Mouse (Mus musculus) stomach, embryonic 16.5 days (tissue): ENCODE measurements around the gene Ifnk. TPM values are rescaled to one million over a fixed set of nuclear protein-coding genes. Genes with fewer than 3 reads are reported as not detected.

Experiments used
- ATAC-seq: fragments of 200-750 bp; cut with Nextera tagmentation; 2 replicates; pipeline ENCODE4 v1.8.0; 2017; ENCODE audit warnings: moderate number of reproducible peaks, moderate TSS enrichment; ENCODE audit not compliant: insufficient read depth, low FRiP score
- H3K27ac ChIP-seq: fragments of 300-500 bp; sonication (generic); 2 replicates; pipeline ENCODE4 v1.5.1; 2014; ENCODE audit warnings: low read length
- H3K27me3 ChIP-seq: fragments of 300-500 bp; sonication (generic); 2 replicates; pipeline ENCODE4 v1.6.1; 2014; ENCODE audit warnings: low read length, control low read depth, mixed read lengths; ENCODE audit not compliant: control insufficient read depth, insufficient read depth
- H3K36me3 ChIP-seq: fragments of 300-500 bp; sonication (generic); 2 replicates; pipeline ENCODE4 v1.6.1; 2014; ENCODE audit warnings: low read length; ENCODE audit not compliant: control insufficient read depth, insufficient read depth
- H3K4me1 ChIP-seq: fragments of 300-500 bp; sonication (generic); 2 replicates; pipeline ENCODE4 v1.6.1; 2014; ENCODE audit warnings: low read length, control low read depth, mixed read lengths; ENCODE audit not compliant: control insufficient read depth, insufficient read depth
- H3K4me2 ChIP-seq: fragments of 300-500 bp; sonication (generic); 2 replicates; pipeline ENCODE4 v1.6.1; 2014; ENCODE audit warnings: low read depth, low read length, mixed read lengths
- H3K4me3 ChIP-seq: fragments of 300-500 bp; sonication (generic); replicated peaks from 2 replicates; pipeline ENCODE4 v1.5.1; 2014; ENCODE audit warnings: mild to moderate bottlenecking, low read length
- H3K9ac ChIP-seq: fragments of 300-500 bp; sonication (generic); 2 replicates; pipeline ENCODE4 v1.6.1; 2014; ENCODE audit warnings: low read length
- H3K9me3 ChIP-seq: fragments of 300-500 bp; sonication (generic); replicated peaks from 2 replicates; pipeline ENCODE4 v1.6.1; 2016; ENCODE audit warnings: low read length, control low read depth; ENCODE audit not compliant: control insufficient read depth
- WGBS: fragments of 180-500 bp; shearing (Covaris S2); extraction: QIAGEN DNeasy Blood & Tissue Kit; methylation state at CpG from one replicate; pipeline ENCODE4 v1.1.7; 2014; 5-methylcytosine and 5-hydroxymethylcytosine counted together
- polyA plus RNA-seq: library from polyadenylated mRNA; unstranded; fragments of >200 nt; fragmentation: Nextera tagmentation; extraction: Ambion mirVana; gene quantifications from 2 replicates; pipeline ENCODE4 v1.2.1, GENCODE M21; 2015

The Ifnk gene
- polyA plus RNA-seq, 1 experiment from 2014 or later, result 0.34 TPM

DNA sequence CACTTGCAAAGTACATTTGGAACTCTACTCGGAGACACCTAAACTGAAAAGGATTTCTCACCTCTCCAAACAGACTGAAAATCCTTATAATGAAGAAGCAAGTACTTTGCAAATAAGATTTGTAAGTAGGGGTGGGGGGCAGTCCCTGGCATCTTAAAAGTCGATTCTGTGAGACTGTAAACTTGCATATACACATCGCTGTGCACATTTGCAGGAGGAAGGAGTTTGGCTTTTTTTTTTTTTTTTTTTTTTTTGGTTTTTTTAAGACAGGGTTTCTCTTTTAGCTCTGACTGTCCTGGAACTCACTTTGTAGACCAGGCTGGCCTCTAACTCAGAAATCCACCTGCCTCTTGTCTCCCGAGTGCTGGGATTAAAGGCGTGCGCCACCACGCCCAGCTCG is 31.3 kb upstream of the Ifnk start:
- no peaks in the 10 kb centered on the region for H3K9me3 ChIP-seq
- no peaks in the 10 kb centered on the region for H3K36me3 ChIP-seq
- no peak overlapping the region for H3K4me3 ChIP-seq
- WGBS, result 76% methylated on average over 8 of the region's 8 CpGs
- no peaks in the 10 kb centered on the region for H3K27me3 ChIP-seq
- peaks cover 35% of the 10 kb centered on the region for H3K4me1 ChIP-seq
- ATAC-seq, result no peak
- H3K4me2 ChIP-seq, result no peak overlapping the region
- no peak overlapping the region for H3K27ac ChIP-seq
- H3K9ac ChIP-seq, result no peak overlapping the region

DNA sequence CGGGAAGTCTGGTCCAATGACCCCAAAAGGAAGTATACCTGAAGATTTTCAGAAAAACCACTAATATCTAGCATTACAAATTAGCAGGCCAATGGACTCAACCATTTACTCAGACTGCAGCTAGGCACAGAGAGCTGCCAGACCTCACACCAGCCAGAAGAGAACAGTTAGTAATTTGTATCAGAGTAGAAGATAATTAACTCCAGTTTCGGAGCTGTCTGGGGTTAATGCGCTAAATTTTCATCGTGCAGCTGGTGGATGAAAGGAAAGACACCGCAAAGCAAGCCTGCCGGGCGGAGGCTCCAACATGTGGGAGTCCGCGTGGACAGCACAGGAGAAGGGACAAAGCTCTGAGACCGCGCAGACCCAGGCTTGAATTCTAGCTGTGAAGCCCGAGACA is 30.8 kb upstream of the Ifnk start:
- Histone ChIP-seq H3K9ac (no peak overlapping the region), H3K4me1 (peaks cover 40% of the 10 kb centered on the region), H3K4me2 (no peak overlapping the region), H3K36me3 (no peaks in the 10 kb centered on the region), H3K9me3 (no peaks in the 10 kb centered on the region), H3K27ac (no peak overlapping the region), H3K4me3 (no peak overlapping the region), H3K27me3 (no peaks in the 10 kb centered on the region)
- no peak for ATAC-seq
- 57% methylated on average over 12 of the region's 12 CpGs for WGBS

- Histone ChIP-seq H3K27me3 (no peaks in the 10 kb centered on the region), H3K27ac (peak overlapping the region; percentile 72), H3K9me3 (no peaks in the 10 kb centered on the region), H3K36me3 (no peaks in the 10 kb centered on the region), H3K9ac (no peak overlapping the region), H3K4me2 (0 out of 2 replicates have a peak overlapping the region, but pooled peaks have one; percentile 28), H3K4me1 (peaks cover 48% of the 10 kb centered on the region), H3K4me3 (no peak overlapping the region)
- ATAC-seq, result no peak
- 58% methylated on average over 5 of the region's 5 CpGs for WGBS
Observed at GRCm38 (mm10) chr4:35123087-35123486, 28.8 kb upstream of the Ifnk start.

DNA sequence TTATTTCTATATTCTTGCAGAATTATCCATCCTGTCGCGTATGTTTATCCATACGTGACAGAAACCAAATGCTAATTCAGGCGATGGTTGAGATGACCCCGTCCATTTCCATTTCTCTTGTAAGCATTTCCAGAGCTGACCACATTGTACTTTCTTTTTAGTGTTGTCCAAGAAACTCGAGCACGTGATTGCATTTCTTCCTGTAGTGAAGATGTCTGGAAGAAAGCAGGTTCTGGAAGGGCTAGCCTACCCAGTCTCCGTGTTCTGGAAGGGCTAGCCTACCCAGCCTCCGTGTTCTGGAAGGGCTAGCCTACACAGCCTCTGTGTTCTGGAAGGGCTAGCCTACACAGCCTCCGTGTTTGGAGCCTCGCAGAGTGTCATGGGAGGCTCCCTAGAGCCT is 27.8 kb upstream of the Ifnk start:
- WGBS, result 56% methylated on average over 11 of the region's 11 CpGs
- H3K27ac ChIP-seq, result peak overlapping the region; percentile 88
- H3K27me3 ChIP-seq, result no peaks in the 10 kb centered on the region
- H3K9me3 ChIP-seq, result no peaks in the 10 kb centered on the region
- H3K9ac ChIP-seq, result no peak overlapping the region
- H3K4me3 ChIP-seq, result peak overlapping the region; percentile 10; the same call in 1 of the 2 replicates
- peaks cover 48% of the 10 kb centered on the region for H3K4me1 ChIP-seq
- peak; percentile 42 for ATAC-seq
- peak overlapping the region; percentile 28 for H3K4me2 ChIP-seq
- H3K36me3 ChIP-seq, result no peaks in the 10 kb centered on the region

DNA sequence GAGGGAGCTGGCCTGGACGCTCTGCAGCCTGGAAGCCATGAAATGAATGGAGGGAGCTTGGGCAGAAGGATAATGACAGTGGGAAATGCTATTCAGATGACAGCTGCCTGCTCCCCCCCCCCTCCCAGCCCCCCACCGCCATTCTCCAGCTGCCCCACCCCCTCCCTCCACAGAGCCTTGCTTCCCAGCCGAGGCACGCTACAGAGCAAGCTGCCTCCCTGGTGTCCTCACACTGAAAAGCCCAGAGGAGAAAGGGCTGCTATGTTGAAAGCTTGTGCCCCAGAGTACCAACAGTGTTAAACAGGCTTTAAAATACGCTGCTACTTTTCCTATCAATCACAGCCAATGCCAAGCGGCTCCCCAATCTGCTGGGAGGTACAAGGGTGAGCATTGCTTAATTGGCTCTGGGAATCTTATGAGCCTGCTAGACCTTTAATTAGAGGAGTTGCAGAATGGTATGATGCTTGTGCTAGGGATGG is 26.5 kb upstream of the Ifnk start:
- Histone ChIP-seq H3K36me3 (no peaks in the 10 kb centered on the region), H3K9ac (peak overlapping the region; percentile 8; the same call in 1 of the 2 replicates), H3K4me3 (no peak overlapping the region), H3K27ac (peak overlapping the region; percentile 59), H3K9me3 (no peaks in the 10 kb centered on the region), H3K27me3 (no peaks in the 10 kb centered on the region), H3K4me1 (peaks cover 49% of the 10 kb centered on the region), H3K4me2 (peak overlapping the region; percentile 23; the same call in 1 of the 2 replicates)
- WGBS, result 18% methylated on average over 6 of the region's 6 CpGs
- ATAC-seq, result no peak

DNA sequence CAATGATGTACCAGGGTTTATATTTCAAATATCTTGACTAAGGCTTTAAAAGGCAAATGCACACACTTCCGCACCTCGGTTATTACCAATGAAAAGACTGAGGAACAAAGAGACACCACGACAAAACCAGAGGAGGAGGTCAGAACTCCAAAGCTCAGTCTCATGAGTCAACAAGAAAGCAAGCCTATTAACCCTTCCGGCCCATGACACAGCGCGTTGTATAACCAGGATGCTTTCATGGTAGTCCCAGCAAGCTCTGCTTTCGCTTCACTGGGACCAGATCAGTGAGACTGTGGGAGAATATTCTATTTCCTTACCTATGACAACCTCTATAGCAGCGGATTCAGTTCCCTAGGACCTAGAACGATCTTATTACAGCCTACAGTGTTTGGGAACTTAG is 25.1 kb upstream of the Ifnk start:
- H3K27ac ChIP-seq, result no peak overlapping the region
- H3K9me3 ChIP-seq, result no peaks in the 10 kb centered on the region
- 66% methylated on average over 9 of the region's 9 CpGs for WGBS
- peaks cover 39% of the 10 kb centered on the region for H3K4me1 ChIP-seq
- no peaks in the 10 kb centered on the region for H3K36me3 ChIP-seq
- H3K27me3 ChIP-seq, result no peaks in the 10 kb centered on the region
- H3K4me2 ChIP-seq, result no peak overlapping the region
- H3K4me3 ChIP-seq, result no peak overlapping the region
- no peak overlapping the region for H3K9ac ChIP-seq
- ATAC-seq, result no peak

DNA sequence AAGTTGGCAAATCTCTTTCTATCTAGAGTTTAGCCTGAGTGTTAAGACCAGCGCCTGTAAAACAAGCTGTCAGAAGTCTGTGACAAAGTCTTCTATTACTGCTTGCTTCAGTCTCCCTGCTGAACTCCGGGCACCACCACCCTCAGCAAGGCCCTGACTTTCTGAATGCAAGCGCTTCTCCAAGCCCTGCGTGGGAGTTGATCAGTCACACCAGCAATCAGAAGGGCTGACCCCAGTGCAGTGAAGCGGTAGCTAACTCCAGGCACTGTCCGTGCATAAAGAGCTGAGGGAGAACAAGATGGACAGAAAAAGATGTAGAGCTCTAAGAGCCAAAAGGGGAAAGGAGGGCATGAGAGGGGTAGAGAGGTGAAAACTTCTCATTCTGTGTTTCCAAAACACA is 24.1 kb upstream of the Ifnk start:
- H3K27me3 ChIP-seq, result no peaks in the 10 kb centered on the region
- ATAC-seq, result no peak
- H3K9ac ChIP-seq, result no peak overlapping the region
- H3K4me1 ChIP-seq, result peaks cover 33% of the 10 kb centered on the region
- H3K4me2 ChIP-seq, result no peak overlapping the region
- H3K9me3 ChIP-seq, result no peaks in the 10 kb centered on the region
- H3K4me3 ChIP-seq, result no peak overlapping the region
- H3K36me3 ChIP-seq, result no peaks in the 10 kb centered on the region
- no peak overlapping the region for H3K27ac ChIP-seq
- 38% methylated on average over 6 of the region's 6 CpGs for WGBS

DNA sequence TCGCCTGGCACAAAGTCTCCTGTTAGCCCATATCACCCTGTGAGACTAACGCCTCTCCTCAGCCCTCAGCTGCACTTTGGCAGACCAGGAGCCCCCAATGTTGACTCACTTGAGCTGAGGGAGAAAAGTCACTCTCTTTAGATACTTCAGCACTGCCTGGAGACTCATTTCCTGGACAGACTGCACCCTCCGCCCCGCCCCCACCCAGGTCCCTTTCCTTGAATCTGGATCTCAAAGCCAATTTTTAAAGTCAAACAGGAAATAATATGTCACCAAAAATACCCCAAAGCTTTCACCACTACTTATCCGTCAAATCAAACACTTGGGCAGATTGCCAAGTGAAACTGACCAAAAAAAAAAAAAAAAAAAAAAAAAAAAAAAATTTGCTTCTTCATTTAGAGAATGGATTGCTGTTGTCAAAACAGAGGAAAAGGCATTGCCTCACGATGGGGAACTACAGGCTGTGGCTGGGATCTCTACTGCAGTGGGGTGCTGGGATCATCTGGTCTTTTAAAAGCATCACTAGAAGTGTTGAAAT is 21.4 kb upstream of the Ifnk start:
- Histone ChIP-seq H3K4me2 (no peak overlapping the region), H3K9me3 (no peaks in the 10 kb centered on the region), H3K36me3 (no peaks in the 10 kb centered on the region), H3K4me3 (no peak overlapping the region), H3K27ac (peak overlapping the region; percentile 63), H3K9ac (no peak overlapping the region), H3K4me1 (peaks cover 28% of the 10 kb centered on the region), H3K27me3 (no peaks in the 10 kb centered on the region)
- WGBS, result 34% methylated on average over 6 of the region's 6 CpGs
- peak; percentile 70; the same call in 1 of the 2 replicates for ATAC-seq

DNA sequence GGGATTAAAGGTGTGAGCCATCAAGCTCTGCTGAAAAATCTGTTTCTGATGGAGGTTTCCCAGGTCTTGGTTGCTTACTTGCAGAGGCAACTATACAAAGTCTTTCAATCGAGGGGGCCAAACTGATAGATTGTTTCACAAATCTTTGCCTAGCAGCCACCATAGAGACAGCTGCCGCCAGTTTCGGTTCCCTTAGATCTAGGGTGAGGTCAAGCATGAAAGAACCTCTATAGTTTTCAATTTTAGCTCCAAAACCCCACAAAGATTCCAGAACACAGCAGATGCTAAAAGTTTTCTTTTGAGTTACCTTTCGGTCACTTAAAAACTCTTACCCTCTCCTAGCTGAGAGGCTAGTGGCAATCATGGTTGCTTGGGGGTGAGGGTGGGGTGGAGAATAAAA is 20.3 kb upstream of the Ifnk start:
- ATAC-seq, result no peak
- no peaks in the 10 kb centered on the region for H3K36me3 ChIP-seq
- 84% methylated on average over 4 of the region's 4 CpGs for WGBS
- H3K4me3 ChIP-seq, result no peak overlapping the region
- H3K27ac ChIP-seq, result no peak overlapping the region
- H3K9ac ChIP-seq, result no peak overlapping the region
- H3K4me1 ChIP-seq, result peaks cover 27% of the 10 kb centered on the region
- H3K4me2 ChIP-seq, result no peak overlapping the region
- H3K9me3 ChIP-seq, result no peaks in the 10 kb centered on the region
- H3K27me3 ChIP-seq, result no peaks in the 10 kb centered on the region
